Mouse (Mus musculus) induced T-regulatory cell, adult 2 months (primary cell): ENCODE data around the gene Anxa5.
A peak's percentile ranks its signal among the peaks of the same experiment; 100 is the strongest.

Experiments
- DNase-seq: peaks from one replicate; pipeline ENCODE4 v3.0.0-alpha.2; 2012; ENCODE audit warnings: low read depth

The Anxa5 gene

DNA sequence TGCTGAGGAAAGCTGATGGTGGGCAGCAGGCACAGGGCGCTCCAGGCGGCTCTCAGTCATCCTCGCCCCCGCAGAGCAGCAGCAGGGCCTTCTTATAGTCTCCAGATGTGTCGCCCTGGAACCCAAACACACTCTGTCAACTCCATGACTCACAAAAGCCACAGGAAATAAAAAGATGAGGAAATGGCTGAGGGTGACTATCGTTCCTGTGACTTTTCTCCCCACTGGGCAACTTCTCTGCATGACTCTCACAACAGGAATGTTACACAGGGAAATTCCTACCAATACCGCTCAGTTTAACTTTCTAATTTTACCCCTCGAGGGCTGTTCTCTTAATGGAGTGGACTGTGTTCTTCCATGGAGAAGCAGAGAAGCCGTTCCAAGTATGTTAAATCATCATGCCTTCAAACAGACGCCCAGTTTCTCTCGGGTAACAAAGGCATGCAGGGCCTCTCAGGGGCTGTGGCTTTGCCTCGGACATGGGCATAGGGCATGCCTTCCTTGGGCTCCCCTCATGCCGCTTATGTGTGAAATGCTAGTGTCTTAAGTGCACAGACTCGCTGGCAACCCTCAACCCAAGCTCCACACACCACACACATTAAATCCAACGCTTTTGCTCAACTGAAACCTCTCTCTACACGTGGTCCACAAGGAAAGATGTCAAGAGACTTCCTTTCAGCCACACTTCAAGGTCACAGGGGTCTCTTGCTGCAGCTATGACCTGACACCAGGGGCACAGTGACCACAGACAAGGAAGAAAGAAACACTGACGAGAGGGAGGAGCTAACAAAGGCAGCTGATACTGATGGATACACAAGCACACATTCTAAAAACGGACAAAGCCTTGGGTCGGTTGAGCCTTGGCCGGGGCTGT lies 26.2 kb downstream of the Anxa5 start:
- DNase-seq, result no peak

DNA sequence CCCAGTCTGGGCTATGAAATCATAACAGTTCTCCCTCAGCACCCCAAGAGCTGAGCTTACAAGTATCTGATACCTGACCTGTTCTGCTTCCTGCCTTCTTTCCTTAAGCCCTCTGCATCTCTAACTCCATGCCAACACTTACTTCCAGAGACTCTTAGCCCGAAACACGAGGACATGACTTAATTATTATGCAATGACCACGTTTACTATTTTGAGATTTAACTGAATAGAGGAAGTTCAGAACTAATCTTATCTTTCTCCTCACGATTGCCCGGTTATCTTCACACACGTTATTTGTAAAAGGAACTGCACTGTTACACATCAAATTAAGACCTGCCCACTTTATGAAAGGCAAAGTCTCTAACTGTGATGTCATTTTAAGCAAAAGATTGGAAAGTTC lies 28.8 kb downstream of the Anxa5 start:
- no peak for DNase-seq

DNA sequence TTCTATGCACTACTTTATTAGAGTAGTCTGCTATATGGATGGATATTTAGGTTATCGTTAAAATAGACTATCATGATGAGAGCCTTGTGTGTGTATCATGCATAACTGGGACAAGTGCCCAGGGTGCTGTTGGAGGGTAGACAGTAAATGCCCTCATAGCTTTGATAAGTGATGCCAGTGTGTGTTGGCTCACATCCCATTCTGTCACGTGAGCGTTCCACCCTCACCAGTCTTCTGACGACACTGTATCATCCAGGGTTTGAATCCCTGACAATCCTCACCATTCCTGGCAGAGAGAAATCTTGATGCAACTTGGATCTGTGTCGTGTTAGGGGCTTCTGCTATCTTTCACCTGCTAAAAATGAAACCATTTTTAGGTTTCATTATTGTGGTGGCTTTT lies 29.2 kb downstream of the Anxa5 start:
- no peak for DNase-seq

DNA sequence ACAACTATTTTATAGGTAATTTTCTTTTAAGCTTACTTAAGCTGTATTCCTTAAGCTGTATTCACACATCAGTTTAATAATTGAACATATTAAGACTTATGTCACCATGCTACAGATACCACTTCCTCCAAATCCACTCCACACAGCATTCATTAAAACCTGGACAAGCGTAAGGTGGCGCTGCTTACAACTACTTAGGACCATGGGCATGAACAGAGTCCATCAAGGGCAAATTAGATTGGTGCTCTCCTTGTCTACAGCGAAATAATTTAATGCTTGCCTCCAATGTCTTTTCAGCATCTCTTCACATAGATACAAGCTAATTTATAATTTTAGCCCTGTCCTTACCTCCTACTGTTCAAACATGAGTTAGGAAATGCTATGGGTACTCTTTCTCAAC lies 29.7 kb downstream of the Anxa5 start:
- no peak for DNase-seq

DNA sequence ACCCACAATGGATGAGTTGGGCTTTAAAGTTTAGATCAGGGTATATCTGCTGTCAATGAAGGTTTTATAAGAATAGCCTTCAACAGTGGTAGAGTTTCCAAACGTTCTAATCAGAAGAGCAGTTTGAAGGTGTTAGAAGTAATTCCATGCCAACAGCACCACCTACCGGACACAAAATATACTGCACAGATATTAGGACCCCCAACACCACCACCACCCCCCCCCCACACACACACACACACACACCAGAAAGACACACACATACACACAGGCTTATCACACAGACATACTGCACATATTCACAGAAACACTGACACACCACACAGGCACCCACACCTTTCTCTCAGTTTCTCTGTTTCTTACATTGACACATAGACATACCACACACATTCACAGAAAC lies 33.3 kb downstream of the Anxa5 start:
- peak; percentile 64 for DNase-seq

DNA sequence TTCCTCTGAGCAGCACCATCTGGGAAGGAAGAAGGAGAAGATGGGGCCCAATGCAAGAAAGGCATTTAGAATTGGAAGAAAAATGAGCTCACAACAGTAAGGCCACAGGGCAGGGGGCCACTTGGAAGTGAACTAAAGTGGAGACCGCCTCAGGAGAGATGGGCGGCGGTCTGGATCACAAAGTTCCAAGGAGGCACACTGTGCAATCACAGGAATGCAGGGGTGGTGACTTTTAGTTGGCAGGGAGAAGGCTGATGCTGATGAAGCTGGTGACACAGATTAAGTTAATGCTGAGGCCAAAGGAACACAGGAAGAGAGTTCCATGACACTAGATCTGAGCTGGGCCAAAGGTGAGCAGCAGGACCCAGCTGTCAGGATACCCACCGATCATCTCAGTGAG lies 35.4 kb downstream of the Anxa5 start:
- DNase-seq, result no peak

DNA sequence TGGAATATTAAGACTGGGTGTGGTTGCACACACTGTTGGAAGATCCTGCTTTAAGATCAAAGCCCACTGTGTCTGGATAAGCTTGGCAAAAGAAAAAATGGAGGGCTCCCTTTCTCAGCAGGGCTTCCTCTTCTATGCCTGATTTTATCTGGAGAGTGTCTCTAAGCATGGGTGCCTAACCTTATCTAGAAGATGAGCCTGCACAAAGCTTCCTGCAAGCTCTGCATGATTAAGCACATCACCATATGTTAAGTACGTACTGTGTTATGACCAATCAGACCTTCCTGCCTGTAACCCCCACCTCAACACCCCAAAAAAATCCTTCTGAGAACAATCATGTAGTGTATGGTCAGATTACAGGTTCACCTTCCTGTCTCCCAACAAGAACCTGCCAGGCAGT lies 45.3 kb downstream of the Anxa5 start:
- DNase-seq, result no peak

DNA sequence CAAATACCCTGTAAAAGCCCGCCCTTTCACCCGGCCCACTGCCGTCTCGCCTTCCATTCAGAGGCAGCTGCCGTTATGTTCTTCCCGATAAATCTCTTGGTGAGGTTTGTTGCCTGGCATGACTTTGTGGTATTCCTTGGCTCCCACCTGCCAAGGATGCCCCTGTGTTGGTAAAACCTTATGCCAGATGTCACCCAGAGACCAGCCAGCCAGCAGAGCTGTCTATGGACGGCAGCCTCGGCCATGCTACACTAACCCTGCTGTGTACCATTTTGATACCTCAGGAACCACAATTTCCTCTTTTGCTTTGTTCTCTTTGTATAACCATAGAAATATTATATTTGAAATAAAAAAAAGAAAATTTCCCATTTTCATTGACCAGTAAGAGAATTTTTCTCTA lies 48.3 kb downstream of the Anxa5 start:
- DNase-seq, result no peak

DNA sequence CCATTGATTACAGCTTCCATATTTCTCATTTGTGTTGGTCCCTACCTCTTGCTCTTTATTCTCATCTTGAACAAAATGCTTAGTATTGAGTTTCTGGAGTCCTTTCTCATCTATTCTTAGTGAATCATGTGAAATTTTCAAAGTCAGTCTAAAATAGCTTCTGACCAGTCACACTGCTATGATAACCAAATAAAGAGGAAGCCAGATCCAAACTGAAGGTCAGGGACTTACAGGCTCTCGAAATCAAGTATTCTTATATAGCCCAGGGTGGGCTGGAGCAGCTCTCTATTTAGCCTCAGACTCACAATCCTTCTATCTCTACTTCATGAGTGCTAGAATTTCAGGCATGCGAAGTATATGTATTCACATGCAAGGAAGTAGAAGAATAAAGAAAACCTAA lies 66.2 kb downstream of the Anxa5 start:
- no peak for DNase-seq

DNA sequence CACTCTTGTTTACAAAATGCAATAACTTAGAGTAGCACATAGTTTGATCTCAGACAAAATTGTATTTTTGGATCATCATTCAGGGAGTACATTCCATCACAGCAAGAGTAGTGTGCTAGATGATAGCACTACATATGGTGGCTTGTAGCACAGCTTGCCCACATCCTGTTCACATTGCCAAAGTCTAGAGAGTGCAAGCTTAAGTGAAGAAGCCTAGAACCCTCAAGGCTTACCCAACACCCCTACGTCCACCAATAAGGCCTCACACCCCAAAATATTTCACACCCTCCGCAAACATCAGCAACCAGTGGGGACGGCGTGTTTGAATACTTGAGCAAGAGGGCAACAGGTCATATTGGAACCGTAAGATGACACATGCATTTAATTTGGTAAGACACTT lies 68.7 kb downstream of the Anxa5 start:
- no peak for DNase-seq

DNA sequence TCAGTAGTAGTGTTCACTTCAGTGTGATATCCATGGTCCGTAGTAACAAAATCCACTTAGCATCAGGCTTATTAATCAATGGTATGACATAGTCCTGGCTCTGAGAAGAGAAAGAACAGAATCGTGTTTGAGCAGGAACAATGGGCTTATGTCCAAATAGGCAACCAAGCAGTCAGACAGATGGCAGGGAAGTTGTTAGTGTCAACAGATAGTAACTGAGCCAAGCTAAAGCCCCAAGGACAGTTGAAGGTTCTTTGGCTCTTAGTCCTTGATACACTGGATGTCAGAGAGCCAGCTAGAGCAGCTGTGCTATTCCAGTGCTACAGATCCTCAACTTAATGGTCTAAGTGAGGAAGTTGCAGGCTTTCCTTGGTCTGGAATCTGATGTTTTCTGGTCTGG lies 69.4 kb downstream of the Anxa5 start:
- DNase-seq, result no peak

DNA sequence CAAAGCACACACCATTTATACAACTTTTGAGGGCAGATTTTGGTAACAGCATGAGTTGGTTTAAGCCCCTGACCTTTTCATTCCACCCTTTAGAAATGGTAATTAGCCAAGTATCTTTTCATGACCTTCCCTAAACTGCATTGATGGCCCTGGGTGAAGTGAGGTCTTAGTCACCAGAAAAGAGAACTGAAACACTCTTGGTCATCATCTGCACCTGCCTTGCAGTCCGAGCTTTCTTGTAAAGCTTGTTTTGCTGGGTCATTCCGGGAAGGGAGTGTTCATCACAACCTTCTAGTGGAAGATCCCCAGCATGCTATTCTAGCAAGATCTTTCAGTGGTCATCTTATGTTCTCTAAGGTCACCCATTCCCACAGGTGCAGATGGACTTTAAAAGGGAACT lies 73.8 kb downstream of the Anxa5 start:
- DNase-seq, result no peak

DNA sequence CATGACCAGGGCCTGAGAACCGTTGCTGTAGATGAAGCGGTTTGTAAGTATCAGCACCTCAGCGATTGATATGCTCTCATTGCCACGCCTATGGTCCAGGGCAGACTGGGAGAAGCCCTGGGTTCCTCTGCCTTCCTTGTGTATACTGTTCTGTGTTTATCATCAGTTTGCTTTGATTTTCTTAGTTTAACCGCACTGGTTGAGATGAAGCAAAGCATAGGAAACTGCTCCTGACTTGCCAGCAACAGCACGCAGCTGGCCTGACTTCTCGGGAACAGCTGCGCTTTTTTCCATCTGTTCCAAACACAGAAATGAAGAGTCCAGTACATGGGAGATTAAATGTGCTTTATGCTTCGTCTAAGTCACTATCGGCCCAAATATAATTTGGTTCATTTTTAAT lies 75.0 kb downstream of the Anxa5 start:
- DNase-seq, result no peak
